Mouse (Mus musculus): ENCODE results near the gene Eri3. TPM values are rescaled to one million over a fixed set of nuclear protein-coding genes. Genes with fewer than 3 reads are reported as not detected.

Gene Eri3
- polyA plus RNA-seq, 1 experiment from 2014 or later = 127 TPM

GRCm38 (mm10) chr4:117713303-117714098 is 163.3 kb downstream of the Eri3 start:
- Histone ChIP-seq H3K4me2 (ENCODE audit: low read depth, low read length) (no peak overlapping the region), H3K9me3 (ENCODE audit: control insufficient read depth, low read length) (no peaks in the 10 kb centered on the region), H3K27me3 (ENCODE audit: control insufficient read depth, insufficient read depth, low read depth, low read length) (no peaks in the 10 kb centered on the region), H3K9ac (ENCODE audit: low read length) (no peak overlapping the region), H3K27ac (ENCODE audit: low read length) (no peak overlapping the region), H3K4me3 (ENCODE audit: low read length) (no peak overlapping the region), H3K36me3 (ENCODE audit: control insufficient read depth, insufficient read depth, low read length) (no peaks in the 10 kb centered on the region), H3K4me1 (replicated peaks; ENCODE audit: control insufficient read depth, insufficient read depth, low read length) (no peaks in the 10 kb centered on the region)
- ATAC-seq (ENCODE audit: low read depth) = no peak
- 58% methylated on average over 6 of the region's 6 CpGs for WGBS

Small RNA genes within 50 kb of the gene (microRNA-seq; reads per million reads assigned to microRNA genes)
- not detected for gene Gm25559

Other genes starting within 250 kb of the Eri3 start
- 60.6 and 61.5 TPM in 2 replicates for gene Rnf220, start 53.3 kb upstream of the Eri3 start, polyA plus RNA-seq (2015; fragmentation: Nextera tagmentation; extraction: Ambion mirVana)
- 56.1 and 57.3 TPM in 2 replicates for gene Dmap1, start 131.9 kb downstream of the Eri3 start, polyA plus RNA-seq (2015; fragmentation: Nextera tagmentation; extraction: Ambion mirVana)
- gene Gm12845, start 174.0 kb downstream of the Eri3 start, polyA plus RNA-seq (2015; fragmentation: Nextera tagmentation; extraction: Ambion mirVana) = not detected in 2 replicates
- not detected in 2 replicates for gene Klf17, start 215.3 kb downstream of the Eri3 start, polyA plus RNA-seq (2015; fragmentation: Nextera tagmentation; extraction: Ambion mirVana)